Mouse (Mus musculus) myocyte (in vitro differentiated cells): ENCODE measurements around the gene Elf5. TPM values are rescaled to one million over a fixed set of nuclear protein-coding genes. Genes with fewer than 3 reads are reported as not detected.

Source experiments
- H3K27me3 ChIP-seq: one replicate; pipeline ENCODE4 v1.6.1; 2011; ENCODE audit not compliant: control insufficient read depth, insufficient read depth, insufficient read length
- H3K36me3 ChIP-seq: one replicate; pipeline ENCODE4 v1.6.1; 2011; ENCODE audit not compliant: control insufficient read depth, insufficient read depth
- H3K4me2 ChIP-seq: one replicate; pipeline ENCODE4 v1.6.1; 2011; ENCODE audit warnings: low read depth, control low read depth
- H3K4me3 ChIP-seq: one replicate; pipeline ENCODE4 v1.5.1; 2011; ENCODE audit warnings: mild to moderate bottlenecking, control low read depth, moderate library complexity
- H3K79me2 ChIP-seq: one replicate; pipeline ENCODE4 v1.6.1; 2011; ENCODE audit not compliant: control insufficient read depth, insufficient read depth
- H3ac ChIP-seq: one replicate; pipeline ENCODE4 v1.6.1; 2011; ENCODE audit not compliant: control insufficient read depth, insufficient read length
- CEBPB ChIP-seq: IDR thresholded peaks from 2 replicates; pipeline ENCODE4 v1.6.1; 2011; ENCODE audit warnings: mild to moderate bottlenecking, moderate library complexity; ENCODE audit not compliant: poor library complexity, insufficient read depth, severe bottlenecking
- E2F4 ChIP-seq: IDR thresholded peaks from one replicate; pipeline ENCODE4 v1.6.1; 2011; ENCODE audit warnings: mild to moderate bottlenecking, control low read depth, moderate library complexity; ENCODE audit not compliant: insufficient read depth
- MAX ChIP-seq: IDR thresholded peaks from one replicate; pipeline ENCODE4 v1.6.1; 2011; ENCODE audit warnings: low read depth, mild to moderate bottlenecking, control low read depth
- MYOD1 ChIP-seq, 3 experiments: IDR thresholded peaks; one replicate each; pipeline ENCODE4 v1.6.1; 2011; ENCODE audit warnings: control low read depth in 2 of 3, low read depth in 2 of 3, mild to moderate bottlenecking in 2 of 3, moderate library complexity in 1 of 3; ENCODE audit not compliant: insufficient read length in 2 of 3, control insufficient read depth in 1 of 3
- MYOG ChIP-seq, 3 experiments: IDR thresholded peaks; one replicate each; pipeline ENCODE4 v1.6.1; 2011; ENCODE audit warnings: control low read depth in 2 of 3, low read depth in 2 of 3, mild to moderate bottlenecking in 2 of 3; ENCODE audit not compliant: insufficient read length in 2 of 3, control insufficient read depth in 1 of 3, insufficient read depth in 1 of 3
- POLR2A ChIP-seq: IDR thresholded peaks from one replicate; pipeline ENCODE4 v1.6.1; 2011; ENCODE audit warnings: low read depth, mild to moderate bottlenecking, control low read depth, moderate library complexity; ENCODE audit not compliant: insufficient read length
- POLR2AphosphoS2 ChIP-seq: IDR thresholded peaks from one replicate; pipeline ENCODE4 v1.6.1; 2011; ENCODE audit warnings: low read depth, control low read depth; ENCODE audit not compliant: insufficient read length
- REST ChIP-seq: IDR thresholded peaks from one replicate; pipeline ENCODE4 v1.6.1; 2011; ENCODE audit warnings: mild to moderate bottlenecking, control low read depth, moderate library complexity; ENCODE audit not compliant: insufficient read depth, insufficient read length
- SRF ChIP-seq: IDR thresholded peaks from one replicate; pipeline ENCODE4 v1.6.1; 2011; ENCODE audit warnings: low read depth; ENCODE audit not compliant: control insufficient read depth, insufficient read length
- TCF12 ChIP-seq: IDR thresholded peaks from one replicate; pipeline ENCODE4 v1.6.1; 2011; ENCODE audit warnings: mild to moderate bottlenecking, control low read depth; ENCODE audit not compliant: poor library complexity, insufficient read depth, severe bottlenecking
- TCF3 ChIP-seq: IDR thresholded peaks from one replicate; pipeline ENCODE4 v1.6.1; 2011; ENCODE audit warnings: low read depth, control low read depth; ENCODE audit not compliant: insufficient read length
- USF1 ChIP-seq: IDR thresholded peaks from one replicate; pipeline ENCODE4 v1.6.1; 2011; ENCODE audit warnings: low read depth, mild to moderate bottlenecking, control low read depth, moderate library complexity
- polyA plus RNA-seq: library from polyadenylated mRNA; unstranded; fragments of >200 nt; fragmentation: generic; extraction: Trizol; gene quantifications from one replicate; pipeline ENCODE4 v1.2.1, GENCODE M21; 2012; ENCODE audit warnings: missing spikeins

Gene Elf5
- polyA plus RNA-seq, 1 experiment: not detected

GRCm38 (mm10) chr2:103445776-103446175 lies 34.3 kb downstream of the Elf5 start:
- H3K27me3 ChIP-seq: peaks cover 10% of the 10 kb centered on the region
- TF ChIP-seq TCF3: no peak
- no peak for TF ChIP-seq MYOD1 (IDR thresholded peaks at IDR 0.05; ENCODE audit: control insufficient read depth in 1 of 3, insufficient read length in 2 of 3, low read depth in 2 of 3)
- no peak for TF ChIP-seq POLR2AphosphoS2
- no peak for TF ChIP-seq POLR2A
- TF ChIP-seq CEBPB: no peak
- TF ChIP-seq MAX: no peak
- no peak for TF ChIP-seq MYOG (IDR thresholded peaks at IDR 0.05; ENCODE audit: control insufficient read depth in 1 of 3, insufficient read depth in 1 of 3, insufficient read length in 2 of 3, low read depth in 2 of 3)
- no peak for TF ChIP-seq E2F4
- TF ChIP-seq REST: no peak
- TF ChIP-seq TCF12: no peak
- TF ChIP-seq SRF: no peak
- no peak overlapping the region for H3K4me2 ChIP-seq
- H3K4me3 ChIP-seq: no peak overlapping the region
- H3K79me2 ChIP-seq: no peaks in the 10 kb centered on the region
- H3ac ChIP-seq: no peak overlapping the region
- no peaks in the 10 kb centered on the region for H3K36me3 ChIP-seq

DNA sequence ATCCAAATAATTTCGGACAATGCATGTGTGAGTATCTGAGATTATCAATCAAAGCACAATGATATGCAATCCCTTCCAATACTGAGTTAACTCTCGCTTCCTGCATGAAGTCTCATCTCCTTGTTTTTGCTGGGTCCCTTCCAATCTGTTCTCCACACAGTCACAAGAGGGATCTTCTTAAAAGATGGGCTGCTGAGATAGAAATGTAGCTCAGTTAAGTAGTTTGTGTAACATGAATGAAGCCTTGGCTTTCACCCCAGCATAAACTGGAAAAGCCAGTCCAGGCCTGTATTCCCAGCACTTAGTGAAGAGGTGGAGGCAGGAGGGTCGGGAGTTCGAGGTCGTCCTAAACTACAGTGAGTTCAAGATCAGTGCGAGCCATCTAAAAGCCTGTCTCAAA lies 34.8 kb downstream of the Elf5 start:
- no peaks in the 10 kb centered on the region for H3K36me3 ChIP-seq

GRCm38 (mm10) chr2:103448947-103449560 lies 37.6 kb downstream of the Elf5 start:
- Histone ChIP-seq H3K4me3 (no peak overlapping the region), H3K27me3 (peaks cover 7% of the 10 kb centered on the region), H3K36me3 (no peaks in the 10 kb centered on the region), H3K4me2 (no peak overlapping the region), H3K79me2 (no peaks in the 10 kb centered on the region), H3ac (no peak overlapping the region)
- no peak for TF ChIP-seq REST
- TF ChIP-seq MAX: no peak
- no peak for TF ChIP-seq POLR2A
- TF ChIP-seq SRF: no peak
- TF ChIP-seq TCF12: no peak
- no peak for TF ChIP-seq POLR2AphosphoS2
- TF ChIP-seq CEBPB: no peak
- TF ChIP-seq TCF3: no peak
- TF ChIP-seq E2F4: no peak
- no peak for TF ChIP-seq USF1
- TF ChIP-seq MYOG (IDR thresholded peaks at IDR 0.05; ENCODE audit: control insufficient read depth in 1 of 3, insufficient read depth in 1 of 3, insufficient read length in 2 of 3, low read depth in 2 of 3): no peak
- TF ChIP-seq MYOD1 (IDR thresholded peaks at IDR 0.05; ENCODE audit: control insufficient read depth in 1 of 3, insufficient read length in 2 of 3, low read depth in 2 of 3): no peak

More for the DNA sequence above, 34.8 kb downstream of the Elf5 start:
- Histone ChIP-seq H3K79me2 (no peaks in the 10 kb centered on the region), H3K27me3 (peaks cover 10% of the 10 kb centered on the region), H3ac (no peak overlapping the region), H3K4me2 (no peak overlapping the region), H3K4me3 (no peak overlapping the region)
- TF ChIP-seq TCF3: no peak

DNA sequence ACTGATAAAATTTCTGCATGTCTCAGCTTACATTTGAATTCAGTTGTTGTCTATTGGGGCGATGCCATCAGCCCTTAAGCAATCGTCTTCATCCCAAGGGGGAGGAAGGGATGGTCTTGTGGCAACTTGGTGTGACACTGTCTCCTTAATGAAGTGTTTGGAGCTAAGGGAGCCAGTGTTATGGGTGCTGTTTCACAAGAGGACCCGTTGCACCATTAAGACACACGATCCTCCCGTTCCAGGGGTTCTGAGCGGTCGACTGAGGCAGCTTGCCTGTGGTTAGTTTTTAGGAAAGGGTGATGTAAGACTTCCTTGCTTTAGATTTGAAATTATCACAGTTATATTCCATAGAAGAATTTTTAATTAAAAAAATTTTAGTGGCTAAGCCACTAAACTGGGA lies 38.3 kb downstream of the Elf5 start:
- TF ChIP-seq CEBPB (no peak), MAX (no peak), MYOD1 (IDR thresholded peaks at IDR 0.05; ENCODE audit: control insufficient read depth in 1 of 3, insufficient read length in 2 of 3, low read depth in 2 of 3) (no peak), SRF (no peak), POLR2A (no peak), POLR2AphosphoS2 (no peak), USF1 (no peak), E2F4 (no peak), REST (no peak), MYOG (IDR thresholded peaks at IDR 0.05; ENCODE audit: control insufficient read depth in 1 of 3, insufficient read depth in 1 of 3, insufficient read length in 2 of 3, low read depth in 2 of 3) (no peak), TCF12 (no peak)
- Histone ChIP-seq H3K79me2 (no peaks in the 10 kb centered on the region), H3K36me3 (no peaks in the 10 kb centered on the region), H3K27me3 (peaks cover 7% of the 10 kb centered on the region), H3K4me3 (no peak overlapping the region), H3K4me2 (no peak overlapping the region), H3ac (no peak overlapping the region)

- no peaks in the 10 kb centered on the region for H3K36me3 ChIP-seq
- no peak overlapping the region for H3ac ChIP-seq
- no peak overlapping the region for H3K4me3 ChIP-seq
- no peaks in the 10 kb centered on the region for H3K79me2 ChIP-seq
- H3K27me3 ChIP-seq: peaks cover 7% of the 10 kb centered on the region
- no peak overlapping the region for H3K4me2 ChIP-seq
- TF ChIP-seq REST: no peak
- TF ChIP-seq POLR2AphosphoS2: no peak
- TF ChIP-seq USF1: no peak
- no peak for TF ChIP-seq TCF12
- TF ChIP-seq POLR2A: no peak
- no peak for TF ChIP-seq CEBPB
- TF ChIP-seq MYOD1 (IDR thresholded peaks at IDR 0.05; ENCODE audit: control insufficient read depth in 1 of 3, insufficient read length in 2 of 3, low read depth in 2 of 3): no peak
- no peak for TF ChIP-seq E2F4
- TF ChIP-seq TCF3: no peak
- TF ChIP-seq SRF: no peak
- TF ChIP-seq MAX: no peak
- no peak for TF ChIP-seq MYOG (IDR thresholded peaks at IDR 0.05; ENCODE audit: control insufficient read depth in 1 of 3, insufficient read depth in 1 of 3, insufficient read length in 2 of 3, low read depth in 2 of 3)
Observed at GRCm38 (mm10) chr2:103450267-103450666, 38.8 kb downstream of the Elf5 start.
